Mouse (Mus musculus) urinary bladder, postnatal 25 days (tissue): ENCODE results near the gene Gm10518.

ENCODE experiments used
- DNase-seq: peaks from one replicate; pipeline ENCODE4 v3.0.0; 2022; ENCODE audit warnings: low spot score

Gene Gm10518

DNA sequence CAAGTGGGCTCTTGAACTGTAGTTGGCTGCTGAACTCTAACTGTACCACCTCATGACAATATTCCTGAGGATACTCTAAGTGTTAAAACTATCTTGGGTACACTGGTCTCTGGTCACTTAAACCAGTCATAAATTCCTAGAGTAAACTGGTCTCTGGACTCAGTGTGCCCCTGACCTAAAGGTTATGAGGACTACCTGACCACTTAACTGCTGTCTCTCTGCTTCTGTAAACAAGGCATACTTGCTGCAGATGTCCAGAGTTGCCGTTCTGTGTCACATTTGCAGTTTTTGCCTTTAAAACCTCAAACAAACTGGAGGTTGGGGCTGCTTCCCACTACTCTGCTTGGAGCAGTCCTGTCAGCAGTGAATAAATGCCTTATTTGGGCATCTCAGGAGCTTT lies 30.4 kb downstream of the Gm10518 start:
- no peak for DNase-seq

DNA sequence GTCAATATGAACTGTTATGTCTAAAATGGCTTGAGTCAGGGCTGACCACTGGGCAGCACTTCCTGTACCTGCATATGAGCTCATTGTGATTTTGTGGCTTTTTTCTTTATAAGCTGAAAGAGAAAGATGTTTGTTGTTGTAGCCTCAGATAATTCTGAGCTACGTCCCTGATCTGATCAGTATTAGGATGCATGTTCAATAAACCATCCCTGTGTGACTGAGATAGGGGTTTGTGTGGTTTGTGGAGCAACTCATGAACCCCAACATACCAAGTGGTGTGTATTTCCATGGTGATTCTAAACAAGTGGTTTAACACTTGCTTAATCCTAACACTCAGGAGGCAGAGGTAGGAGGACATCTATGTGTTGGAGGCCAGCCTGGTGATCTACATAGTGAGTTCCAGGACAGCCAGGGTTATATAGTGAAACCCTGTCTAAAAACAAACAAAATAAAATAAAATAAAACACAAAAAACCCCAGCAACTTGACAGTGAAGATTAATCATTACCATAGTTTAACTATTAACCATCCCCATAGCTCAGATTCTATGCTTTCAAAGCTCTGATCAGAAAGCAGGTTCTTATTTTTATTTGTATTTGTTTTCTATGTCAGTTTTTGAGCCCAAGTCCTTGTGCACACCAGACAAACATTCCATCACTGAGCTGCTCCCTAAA lies 32.7 kb downstream of the Gm10518 start:
- no peak for DNase-seq

DNA sequence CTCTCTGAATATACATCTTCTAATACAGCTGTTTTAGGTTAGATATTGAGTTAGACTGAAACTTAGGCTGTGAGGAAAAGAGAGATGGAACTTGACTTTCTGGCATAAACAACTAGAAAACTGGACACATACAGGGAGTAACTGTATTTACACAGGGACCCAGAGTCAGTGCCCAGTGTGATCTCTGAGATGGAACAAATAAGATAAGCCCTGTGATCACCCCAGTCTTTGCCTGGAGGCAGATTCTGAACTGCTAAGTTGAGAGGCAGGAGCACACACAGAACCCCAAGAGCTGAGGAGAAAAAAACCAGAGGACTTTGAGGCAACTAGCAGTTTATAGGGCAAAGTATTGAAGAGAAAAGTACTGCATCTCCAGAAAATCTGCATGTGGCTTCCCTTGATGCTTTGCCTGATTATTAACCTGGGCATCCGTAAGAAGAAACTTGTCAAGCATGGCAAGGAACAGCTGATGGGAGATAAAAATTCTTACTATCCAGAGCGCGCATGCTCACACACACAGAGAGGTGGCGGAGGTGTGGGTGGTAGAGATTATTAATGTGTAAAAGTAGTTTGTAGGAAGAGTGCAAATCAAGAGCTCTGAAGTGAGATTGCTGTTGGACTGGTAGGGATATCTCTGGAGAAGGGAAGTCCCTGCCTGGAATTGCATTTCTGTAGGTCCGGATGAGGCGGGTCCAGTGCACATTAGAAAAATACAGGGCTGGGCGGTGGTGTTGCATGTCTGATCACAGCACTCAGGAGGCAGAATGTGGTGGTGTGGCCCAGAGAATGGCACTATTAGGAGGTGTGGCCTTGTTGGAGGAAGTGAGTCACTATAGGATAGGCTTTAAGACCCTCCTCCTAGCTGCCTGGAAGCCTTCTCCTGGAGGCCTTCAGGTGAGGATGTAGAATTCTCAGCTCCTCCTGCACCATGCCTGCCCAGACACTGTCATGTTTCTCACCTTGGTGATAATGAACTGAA lies 33.5 kb downstream of the Gm10518 start:
- no peak for DNase-seq

DNA sequence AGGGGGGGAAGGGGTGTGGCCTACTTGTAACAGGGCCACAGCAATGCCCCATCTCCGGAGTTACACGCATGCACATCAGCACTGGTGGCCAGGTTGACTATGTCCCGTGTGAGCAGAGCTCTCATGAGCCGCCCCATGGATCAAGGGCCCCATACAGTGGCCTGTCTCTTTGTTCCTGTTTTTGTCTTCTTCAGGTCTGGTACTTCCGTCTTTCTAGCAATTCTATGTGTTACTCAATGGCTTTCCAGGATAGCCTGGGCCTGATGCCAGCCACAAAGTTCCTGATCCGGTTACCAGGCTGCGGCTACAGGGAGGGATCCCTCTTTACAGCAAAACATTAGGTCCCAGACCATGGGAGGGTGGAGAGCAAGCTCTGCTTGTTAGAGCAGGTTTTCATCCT lies 39.4 kb downstream of the Gm10518 start:
- DNase-seq: no peak

DNA sequence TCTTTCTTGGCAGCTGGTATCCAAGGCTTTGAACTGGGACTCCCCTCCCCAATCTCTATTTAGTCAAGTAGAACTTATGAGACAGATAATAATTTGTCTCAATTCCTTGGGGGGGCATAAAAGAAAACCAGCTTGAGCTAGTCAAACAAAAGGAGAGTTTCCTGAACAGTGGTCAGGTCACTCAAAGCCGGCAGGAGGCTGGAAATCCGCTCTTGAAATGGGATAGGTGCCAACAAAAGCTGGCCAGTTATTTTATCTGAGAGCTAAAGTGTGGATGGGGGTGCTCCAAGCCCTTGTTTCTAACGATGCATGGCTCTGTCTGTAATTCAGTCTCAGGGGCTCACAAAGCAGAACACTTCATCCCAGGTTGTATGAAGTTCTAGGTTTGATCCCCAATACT lies 40.8 kb downstream of the Gm10518 start:
- no peak for DNase-seq

DNA sequence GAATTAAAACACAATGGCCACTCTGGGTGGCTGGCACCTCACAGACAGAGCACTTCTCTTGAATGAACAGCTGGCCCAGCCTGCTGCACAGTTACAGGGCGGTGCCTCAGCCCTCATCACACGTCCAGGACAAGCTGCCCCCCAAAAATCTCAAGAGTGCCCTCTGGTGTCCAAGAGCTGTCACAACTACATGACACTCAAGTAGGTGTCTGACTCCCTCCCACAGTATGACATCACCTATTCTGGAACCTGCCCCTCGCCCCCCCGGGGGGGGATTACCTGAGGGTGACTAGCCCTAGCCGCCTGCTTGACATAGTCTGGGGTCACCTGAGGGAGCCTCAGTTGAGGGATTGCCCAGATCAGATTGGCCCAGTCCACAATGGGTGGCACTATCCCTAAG lies 41.7 kb downstream of the Gm10518 start:
- DNase-seq: peak; percentile 70

DNA sequence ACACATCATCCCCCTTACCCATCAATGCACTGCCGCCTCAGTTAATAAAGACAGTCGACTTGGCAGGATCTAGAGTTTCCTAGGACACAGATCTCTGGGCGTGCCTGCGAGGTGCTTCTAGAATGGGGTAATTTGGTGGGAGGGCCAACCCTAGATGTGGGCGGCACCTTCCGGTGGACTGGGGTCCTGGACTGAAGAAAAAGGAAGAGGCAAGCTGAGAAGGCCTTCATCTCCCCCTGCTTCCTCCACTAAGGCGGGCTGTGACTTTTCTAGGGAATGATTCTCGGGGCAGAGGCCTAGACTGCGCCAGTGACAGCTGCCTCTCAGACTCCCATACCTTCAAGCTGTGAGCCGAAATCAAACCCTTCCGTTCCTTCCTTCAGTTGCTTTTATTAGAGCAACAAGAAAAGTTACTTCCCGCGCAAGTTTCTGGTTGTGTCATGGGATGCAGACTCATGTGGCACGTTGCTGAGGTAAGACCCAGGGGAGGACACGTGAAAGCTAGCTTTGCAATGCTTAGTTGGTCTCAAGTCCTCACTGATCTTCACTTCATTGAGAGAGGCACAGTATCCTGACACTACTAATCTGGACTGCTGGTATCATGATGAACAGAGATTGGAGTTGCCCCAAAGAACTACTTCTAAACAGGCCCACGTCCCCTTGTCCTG lies 42.8 kb downstream of the Gm10518 start:
- no peak for DNase-seq

DNA sequence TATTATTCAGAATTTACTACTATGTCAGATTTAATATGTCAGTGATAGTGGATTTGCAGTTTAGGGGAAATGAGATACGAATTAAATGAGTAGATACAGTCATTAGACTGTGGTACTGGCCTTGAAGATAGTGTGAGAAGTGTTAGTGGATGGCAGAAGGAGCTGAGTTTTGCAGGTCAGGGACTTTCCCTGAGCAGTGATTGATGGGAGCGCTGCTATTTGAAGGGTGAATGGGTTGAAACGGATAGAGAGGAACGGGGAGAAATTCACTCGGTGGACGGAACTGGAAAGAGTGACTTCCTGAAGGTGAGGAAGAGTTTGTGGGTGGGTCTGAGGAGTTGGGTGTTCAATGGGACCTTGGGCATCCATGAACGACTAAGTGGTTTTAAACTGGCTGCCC lies 44.0 kb downstream of the Gm10518 start:
- no peak for DNase-seq

DNA sequence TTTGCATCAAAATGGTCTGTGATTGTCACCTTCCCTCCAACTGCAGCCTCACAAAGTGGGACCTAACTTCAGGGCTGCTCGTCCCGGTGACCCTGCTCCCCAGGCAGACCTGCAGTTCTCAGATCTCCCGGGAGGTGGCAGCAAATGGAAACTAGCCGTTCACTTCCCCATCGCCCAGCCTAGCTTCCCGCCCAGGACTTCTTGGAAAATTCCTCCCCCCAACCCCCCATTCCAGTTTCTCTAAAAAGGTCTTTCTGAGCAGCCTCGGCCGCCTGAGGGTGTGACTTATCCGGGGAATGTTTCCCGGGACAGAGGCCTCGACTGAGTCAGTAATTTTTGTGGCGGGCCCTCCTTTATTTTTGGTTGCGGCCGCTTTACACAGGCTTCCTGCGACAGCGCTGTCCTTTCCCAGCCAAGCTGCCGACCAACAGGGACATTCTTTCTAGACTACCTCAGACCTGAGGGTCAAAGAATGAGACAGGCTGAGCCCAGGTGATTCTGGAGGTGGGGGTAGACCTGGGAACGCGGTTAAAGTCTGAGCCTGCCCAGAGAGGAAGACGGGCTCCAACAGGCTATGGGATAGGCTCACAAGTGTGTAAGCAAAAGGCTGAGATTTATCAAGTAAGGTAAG lies 44.7 kb downstream of the Gm10518 start:
- DNase-seq: peak; percentile 94

DNA sequence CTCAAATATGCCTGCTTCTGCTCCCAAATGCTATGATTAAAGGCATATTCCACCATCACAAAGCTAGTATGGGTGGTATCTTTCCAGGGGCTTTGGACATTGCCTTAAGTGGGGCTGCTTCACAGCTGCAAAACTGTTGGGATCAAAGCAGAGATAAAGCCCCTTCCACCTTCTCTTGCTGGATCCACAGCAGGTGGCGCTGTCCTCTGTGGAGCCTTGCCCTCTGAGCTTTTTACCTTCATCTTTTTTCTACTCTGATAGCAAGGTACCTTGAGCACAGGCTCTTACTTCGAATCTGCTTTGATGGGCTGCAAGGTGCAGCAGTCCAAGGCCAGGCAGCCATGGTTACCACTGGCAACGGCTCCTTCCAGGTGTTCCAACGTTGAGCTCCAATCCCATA lies 50.2 kb downstream of the Gm10518 start:
- DNase-seq: no peak
